Mouse (Mus musculus) spleen, adult 2 months (tissue): Measurements from ENCODE around the gene Rhou. TPM values are rescaled to one million over a fixed set of nuclear protein-coding genes. Genes with fewer than 3 reads are reported as not detected.

Experiments used
- DNase-seq, 2 experiments: peaks; one replicate each; pipeline versions ENCODE4 v3.0.0 to v3.0.0-alpha.2; 2012 to 2021; ENCODE audit warnings: low spot score in 2 of 2, low read depth in 1 of 2
- H3K27ac ChIP-seq: fragments of 200-500 bp; 2 replicates; pipeline ENCODE4 v1.5.1; 2012; ENCODE audit warnings: low read length, inconsistent platforms; ENCODE audit not compliant: insufficient read depth
- H3K27me3 ChIP-seq: fragments of 200-500 bp; 2 replicates; pipeline ENCODE4 v1.6.1; 2012; ENCODE audit warnings: mild to moderate bottlenecking, moderate library complexity, low read length, inconsistent platforms; ENCODE audit not compliant: control insufficient read depth, insufficient read depth
- H3K36me3 ChIP-seq: fragments of 200-500 bp; 2 replicates; pipeline ENCODE4 v1.6.1; 2012; ENCODE audit warnings: mild to moderate bottlenecking, low read length, inconsistent platforms; ENCODE audit not compliant: control insufficient read depth, insufficient read depth
- H3K4me1 ChIP-seq: fragments of 200-500 bp; 2 replicates; pipeline ENCODE4 v1.6.1; 2011; ENCODE audit warnings: inconsistent platforms; ENCODE audit not compliant: control insufficient read depth, insufficient read depth, insufficient read length
- H3K4me3 ChIP-seq: fragments of 200-500 bp; 2 replicates; pipeline ENCODE4 v1.5.1; 2011; ENCODE audit warnings: mild to moderate bottlenecking, inconsistent platforms; ENCODE audit not compliant: insufficient read depth, insufficient read length; ENCODE audit errors: extremely low read depth
- CTCF ChIP-seq: fragments of 200-500 bp; IDR thresholded peaks from 2 replicates; pipeline ENCODE4 v1.5.1; 2011; ENCODE audit warnings: mild to moderate bottlenecking, inconsistent platforms; ENCODE audit not compliant: insufficient read depth, insufficient read length, insufficient replicate concordance; ENCODE audit errors: extremely low read depth
- POLR2A ChIP-seq: fragments of 200-500 bp; IDR thresholded peaks from 2 replicates; pipeline ENCODE4 v1.6.1; 2011; ENCODE audit warnings: low read depth, low read length, inconsistent platforms
- WGBS: fragments of 180-500 bp; shearing (Covaris S2); methylation state at CpG from one replicate; pipeline ENCODE4 v1.1.7; 2018; 5-methylcytosine and 5-hydroxymethylcytosine counted together
- polyA plus RNA-seq: library from polyadenylated mRNA; depleted of rRNA; stranded (reverse); fragments of >200 nt; gene quantifications from 2 replicates; pipeline ENCODE4 v1.2.3, GENCODE M21; 2012

Rhou gene
- polyA plus RNA-seq, 1 experiment, result 1.2 TPM

GRCm38 (mm10) chr8:123633801-123634200 is 19.9 kb upstream of the Rhou start:
- DNase-seq, result no peak
- no peak for TF ChIP-seq CTCF
- 62% methylated on average over 7 of the region's 7 CpGs for WGBS
- H3K4me3 ChIP-seq, result no peak overlapping the region
- peaks cover 6% of the 10 kb centered on the region for H3K27me3 ChIP-seq
- no peaks in the 10 kb centered on the region for H3K4me1 ChIP-seq
- H3K27ac ChIP-seq, result no peak overlapping the region
- H3K36me3 ChIP-seq, result no peaks in the 10 kb centered on the region

DNA sequence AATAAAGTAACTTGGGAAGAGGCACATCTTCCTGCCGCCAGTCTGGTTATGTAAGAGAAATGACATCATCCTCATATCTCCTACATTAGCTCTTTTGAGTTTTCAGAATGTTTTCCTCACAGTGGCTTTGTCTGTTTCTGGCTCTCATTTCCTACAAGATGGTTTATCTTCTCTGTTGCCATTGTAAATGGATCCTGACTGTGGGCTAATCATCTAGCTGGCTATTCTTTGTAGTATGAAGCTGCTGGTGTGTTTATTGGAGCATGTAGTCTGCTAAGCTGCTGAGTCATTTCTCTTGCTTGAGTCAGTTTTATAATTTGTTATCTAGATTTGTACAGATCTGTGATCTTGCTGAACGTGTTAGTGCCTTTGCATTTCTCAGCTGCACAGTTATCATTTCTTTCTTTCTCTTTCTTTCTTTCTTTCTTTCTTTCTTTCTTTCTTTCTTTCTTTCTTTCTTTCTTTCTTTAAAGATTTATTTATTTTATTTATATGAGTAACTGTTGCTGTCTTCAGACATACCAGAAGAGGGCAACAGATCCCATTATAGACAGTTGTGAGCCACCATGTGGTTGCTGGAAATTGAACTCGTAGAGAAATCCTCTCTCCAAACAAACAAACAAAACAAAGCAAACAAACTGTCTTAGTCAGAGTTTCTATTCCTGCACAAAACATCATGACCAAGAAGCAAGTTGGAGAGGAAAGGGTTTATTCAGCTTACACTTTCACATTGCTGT is 19.2 kb upstream of the Rhou start:
- no peak overlapping the region for H3K4me3 ChIP-seq
- no peak for DNase-seq
- no peak overlapping the region for H3K27ac ChIP-seq
- peaks cover 6% of the 10 kb centered on the region for H3K27me3 ChIP-seq
- 8% methylated on average over 3 of the region's 3 CpGs for WGBS
- TF ChIP-seq POLR2A (no peak), CTCF (no peak)
- H3K36me3 ChIP-seq, result no peaks in the 10 kb centered on the region
- no peaks in the 10 kb centered on the region for H3K4me1 ChIP-seq

DNA sequence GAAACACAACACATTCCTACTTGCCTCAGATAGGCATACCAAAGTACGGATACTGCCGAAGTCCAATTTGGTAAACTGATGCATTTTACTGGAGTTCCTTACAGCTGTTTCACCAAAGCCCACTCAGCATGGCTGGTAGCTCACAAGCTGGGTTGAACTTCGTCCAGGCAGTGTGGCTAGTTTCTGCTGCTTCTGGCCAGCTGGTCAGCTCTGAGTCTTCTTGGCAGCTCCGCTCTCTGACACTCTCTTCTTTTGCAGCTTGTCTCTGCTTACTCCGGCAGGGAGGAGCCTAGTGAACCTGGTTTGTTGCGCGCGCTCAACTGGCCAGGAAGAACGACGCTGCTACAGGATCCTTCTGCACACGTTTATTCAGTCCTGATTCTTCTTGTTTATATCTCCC is 18.1 kb upstream of the Rhou start:
- 93% methylated on average over 11 of the region's 11 CpGs for WGBS
- no peaks in the 10 kb centered on the region for H3K4me1 ChIP-seq
- no peak for TF ChIP-seq POLR2A
- no peak for TF ChIP-seq CTCF
- no peak overlapping the region for H3K27ac ChIP-seq
- H3K27me3 ChIP-seq, result peaks cover 3% of the 10 kb centered on the region
- H3K4me3 ChIP-seq, result no peak overlapping the region
- no peak for DNase-seq
- H3K36me3 ChIP-seq, result no peaks in the 10 kb centered on the region

GRCm38 (mm10) chr8:123643330-123644051 is 10.2 kb upstream of the Rhou start:
- H3K4me3 ChIP-seq, result no peak overlapping the region
- no peaks in the 10 kb centered on the region for H3K36me3 ChIP-seq
- no peak for DNase-seq
- WGBS, result 26% methylated on average over 25 of the region's 25 CpGs
- no peaks in the 10 kb centered on the region; the same call in 1 of the 2 replicates for H3K27me3 ChIP-seq
- H3K27ac ChIP-seq, result no peak overlapping the region
- TF ChIP-seq CTCF (peak; percentile 15; the same call in 1 of the 2 replicates), POLR2A (no peak)
- H3K4me1 ChIP-seq, result no peaks in the 10 kb centered on the region

GRCm38 (mm10) chr8:123645229-123645628 is 8.5 kb upstream of the Rhou start:
- DNase-seq, result no peak
- Histone ChIP-seq H3K27ac (no peak overlapping the region), H3K4me3 (no peak overlapping the region), H3K27me3 (no peaks in the 10 kb centered on the region; the same call in 1 of the 2 replicates), H3K36me3 (no peaks in the 10 kb centered on the region), H3K4me1 (no peaks in the 10 kb centered on the region)
- WGBS, result 79% methylated on average over 9 of the region's 9 CpGs
- TF ChIP-seq POLR2A (no peak), CTCF (no peak)

DNA sequence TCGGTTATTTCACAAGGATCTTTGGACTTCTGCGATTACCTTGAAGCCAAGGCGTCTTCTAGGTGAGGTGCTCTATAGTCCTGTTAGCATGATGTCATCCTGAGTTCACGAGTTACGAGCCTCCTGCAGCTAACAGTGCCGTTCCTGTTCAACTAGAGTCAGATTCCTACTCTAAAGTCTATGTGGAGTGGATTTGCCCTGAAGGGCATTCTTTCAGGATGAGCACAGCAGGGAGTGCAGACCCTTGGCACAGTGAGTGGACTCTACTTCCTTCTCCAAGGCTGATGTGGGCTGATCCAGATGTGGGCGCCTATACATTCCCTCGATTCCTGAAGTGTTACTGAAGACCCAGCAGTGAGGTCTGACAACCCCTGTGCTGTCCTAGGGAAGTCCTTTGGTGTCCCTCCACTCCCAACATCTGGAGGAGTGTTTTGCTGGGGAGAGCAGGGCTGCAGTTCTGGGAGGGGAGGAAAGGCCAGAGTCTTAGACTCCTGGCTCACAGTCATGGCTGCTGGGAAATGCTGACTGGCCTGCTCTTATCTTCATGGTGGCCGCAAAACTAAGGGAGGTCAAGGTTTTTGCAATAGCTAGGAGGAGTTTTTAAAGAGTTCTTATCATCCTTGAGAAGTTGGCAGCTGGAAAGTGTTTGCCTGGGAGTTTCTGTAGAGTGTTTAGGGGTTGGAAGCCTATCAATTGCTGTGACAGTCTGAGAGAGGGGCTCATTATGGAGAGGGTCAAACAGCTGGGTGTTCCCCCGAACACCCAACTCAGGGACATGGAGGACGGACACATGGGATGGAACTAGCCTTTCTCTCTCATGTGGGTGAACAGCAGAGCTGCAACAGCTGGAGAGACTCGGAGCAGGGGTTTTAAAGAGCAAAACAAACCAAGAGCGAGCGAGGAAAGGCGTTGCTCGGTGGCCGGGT is 5.2 kb upstream of the Rhou start:
- H3K36me3 ChIP-seq, result no peaks in the 10 kb centered on the region
- no peak overlapping the region for H3K4me3 ChIP-seq
- TF ChIP-seq CTCF, result no peak
- no peak for TF ChIP-seq POLR2A
- peaks cover 2% of the 10 kb centered on the region for H3K27me3 ChIP-seq
- no peaks in the 10 kb centered on the region for H3K4me1 ChIP-seq
- DNase-seq, result no peak
- 74% methylated on average over 17 of the region's 17 CpGs for WGBS
- no peak overlapping the region for H3K27ac ChIP-seq
